Mouse (Mus musculus): ENCODE measurements around the gene Taar7d.
A peak's percentile ranks its signal among the peaks of the same experiment; 100 is the strongest.
"Not testable (repeated sequence)": the region's sequence is repeated elsewhere in the genome, so short reads cannot be mapped to it uniquely, and the experiment has no call there.

Taar7d gene

GRCm38 (mm10) chr10:24026922-24027321, at the start of gene Taar7d:
TSS of gene Taar7d (plus strand) at chr10:24027222.
- no peak for DNase-seq

DNA sequence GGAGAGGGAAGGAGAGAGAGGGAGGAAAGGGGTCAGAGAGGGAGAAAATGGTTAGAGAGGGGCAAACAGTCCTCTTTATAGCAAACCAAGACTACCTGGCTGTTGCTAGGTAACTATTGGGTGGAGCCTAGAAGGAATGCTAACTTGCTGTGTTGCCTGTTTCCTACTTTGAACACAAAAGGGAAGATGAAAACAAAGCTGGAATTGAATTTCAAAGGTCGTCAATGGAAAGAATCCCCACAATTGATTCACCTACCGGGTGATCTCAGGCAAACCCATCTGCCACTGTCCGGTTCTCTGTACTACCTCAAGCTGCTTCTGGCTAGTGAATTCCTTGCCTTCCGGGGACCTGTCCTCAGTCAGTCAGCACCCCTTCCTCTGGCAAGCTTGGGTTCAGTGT, 49.1 kb upstream of the Taar7d start:
- no peak for DNase-seq

DNA sequence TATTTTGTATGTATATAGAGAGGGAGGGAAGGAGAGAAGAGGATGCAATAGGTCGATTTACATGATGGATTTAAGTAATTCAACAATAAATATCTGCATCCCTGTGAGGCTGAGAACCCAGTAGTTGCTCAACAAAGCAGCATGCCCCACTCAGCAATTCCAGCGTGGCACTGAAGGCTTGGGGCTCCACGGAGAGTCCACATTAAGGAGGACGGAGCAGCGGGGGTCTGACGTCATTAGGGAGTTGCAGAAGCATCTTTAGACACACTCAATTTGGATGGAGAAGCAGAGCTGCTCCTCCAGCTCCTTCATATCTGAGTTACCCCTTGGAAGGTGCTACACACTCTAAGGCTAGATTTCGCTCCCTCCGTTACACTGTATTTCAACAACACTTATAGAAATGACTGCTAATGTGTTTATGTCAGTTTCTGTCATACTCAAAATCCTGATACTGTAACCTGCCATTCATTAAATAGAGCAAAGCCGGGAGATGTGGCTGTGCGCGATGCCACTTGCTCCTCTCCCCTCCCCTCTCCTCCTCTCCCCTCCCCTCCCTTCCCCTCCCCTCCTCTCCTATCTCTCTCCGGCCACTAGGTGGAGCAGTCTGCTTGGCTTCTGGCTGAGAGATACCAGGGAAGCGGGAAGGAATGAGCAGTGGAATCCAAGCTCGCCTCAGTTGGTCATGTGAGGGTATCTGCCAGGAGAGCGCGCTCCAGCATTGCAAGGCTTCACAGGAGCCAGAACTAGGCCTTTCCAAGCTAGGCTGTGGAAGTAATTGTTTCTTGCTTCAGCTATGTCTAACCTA, 47.9 kb upstream of the Taar7d start:
- DNase-seq: peak; percentile 27

DNA sequence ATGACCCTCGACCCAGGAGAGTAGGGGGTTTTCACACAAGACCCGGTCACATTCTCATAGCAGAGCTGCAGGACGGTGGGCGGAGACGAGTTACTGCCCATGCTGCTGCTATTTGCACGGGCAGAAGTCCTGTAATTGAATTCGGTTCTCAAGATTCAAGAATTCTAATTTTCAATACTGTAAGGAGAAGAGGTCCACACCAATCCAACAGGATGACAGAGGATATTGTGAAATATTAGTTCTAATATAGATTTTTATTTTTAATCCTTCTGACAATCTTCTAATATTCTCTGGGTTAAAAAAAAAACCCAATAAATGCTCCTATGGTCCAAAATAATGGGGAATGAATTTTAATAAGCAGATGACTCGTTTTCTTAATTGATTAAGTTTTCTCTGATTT, 41.5 kb upstream of the Taar7d start, which contains the start of gene Taar6:
TSS of gene Taar6 (minus strand) at position 101 of the 400 bp plus-strand sequence.
- no peak for DNase-seq

DNA sequence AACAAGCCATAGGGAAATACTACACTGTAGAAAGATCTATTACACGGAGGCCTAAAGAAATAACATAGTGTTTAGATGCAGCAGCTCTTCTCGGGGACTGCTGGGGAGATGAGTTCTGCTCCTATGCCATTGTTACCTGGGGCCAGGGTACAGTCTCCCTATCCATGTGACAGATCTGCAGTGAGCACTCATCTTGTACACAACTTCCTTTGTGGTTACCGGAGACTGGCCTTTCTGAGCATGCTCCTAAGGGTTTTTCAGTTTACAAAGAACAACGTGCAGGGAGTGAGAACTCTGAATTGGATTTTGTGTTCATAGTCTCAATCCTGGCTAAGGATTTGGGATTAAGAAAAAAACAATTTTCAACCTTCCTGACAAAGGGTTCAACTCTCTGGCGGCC, 40.6 kb upstream of the Taar7d start:
- DNase-seq: no peak

DNA sequence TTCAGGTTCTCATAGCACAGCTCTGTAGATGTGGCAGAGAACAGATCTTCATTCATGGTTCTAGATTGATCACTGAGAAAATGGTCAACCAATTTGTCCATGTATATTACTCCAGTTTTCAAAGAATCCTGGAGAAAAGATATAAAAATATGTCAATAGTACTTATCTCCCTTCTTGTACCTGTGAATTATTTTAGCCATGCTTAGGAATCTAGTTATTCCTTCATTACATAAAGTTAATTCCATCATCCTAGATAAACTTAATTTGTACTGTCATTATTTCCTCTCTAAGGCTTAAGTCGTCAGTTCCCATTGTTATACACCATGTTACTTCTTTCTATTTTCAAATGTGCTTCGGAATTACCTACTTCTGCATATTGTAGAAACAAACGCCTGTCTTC, 33.6 kb upstream of the Taar7d start, which contains the start of gene Taar7a:
TSS of gene Taar7a (minus strand) at position 101 of the 400 bp plus-strand sequence.
- no peak for DNase-seq

DNA sequence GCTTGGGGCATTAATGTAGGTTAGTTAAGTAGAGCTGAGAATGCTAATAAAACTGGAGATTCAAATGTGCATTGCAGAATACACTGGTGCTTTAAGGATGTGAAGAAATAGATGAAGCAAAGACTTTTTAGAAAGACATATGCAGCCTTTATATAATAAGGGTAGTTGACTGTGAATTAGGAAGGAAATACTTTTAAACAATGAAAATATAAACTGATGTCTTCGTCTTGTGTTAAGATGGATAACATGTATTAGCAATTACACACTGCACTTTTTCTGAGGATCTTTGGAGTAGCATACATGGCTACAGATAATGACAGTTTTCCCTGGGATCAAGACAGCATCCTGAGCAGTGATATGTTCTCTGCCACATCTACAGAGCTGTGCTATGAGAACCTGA, 27.4 kb upstream of the Taar7d start, which contains the start of gene Taar7b:
TSS of gene Taar7b (plus strand) at position 301 of the 400 bp plus-strand sequence.
- DNase-seq: no peak

DNA sequence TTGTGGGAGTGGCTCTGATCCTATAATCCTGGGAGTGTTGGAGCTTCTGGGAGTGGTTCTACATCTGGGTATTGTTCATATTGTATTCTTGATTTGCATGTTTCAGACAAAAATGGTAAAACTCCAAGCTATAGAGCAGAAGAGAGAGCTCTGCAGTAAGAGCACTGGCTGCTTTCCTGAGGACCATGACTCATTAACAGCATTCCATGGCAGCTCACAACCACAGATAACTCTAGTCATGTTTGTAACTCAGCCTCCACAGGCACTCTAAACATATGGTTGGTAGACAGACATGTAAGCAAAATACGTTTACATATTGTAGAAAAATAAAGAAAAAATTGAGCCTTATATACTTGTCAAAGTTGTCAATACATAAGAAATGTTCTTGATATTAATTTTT, 20.6 kb upstream of the Taar7d start:
- no peak for DNase-seq

DNA sequence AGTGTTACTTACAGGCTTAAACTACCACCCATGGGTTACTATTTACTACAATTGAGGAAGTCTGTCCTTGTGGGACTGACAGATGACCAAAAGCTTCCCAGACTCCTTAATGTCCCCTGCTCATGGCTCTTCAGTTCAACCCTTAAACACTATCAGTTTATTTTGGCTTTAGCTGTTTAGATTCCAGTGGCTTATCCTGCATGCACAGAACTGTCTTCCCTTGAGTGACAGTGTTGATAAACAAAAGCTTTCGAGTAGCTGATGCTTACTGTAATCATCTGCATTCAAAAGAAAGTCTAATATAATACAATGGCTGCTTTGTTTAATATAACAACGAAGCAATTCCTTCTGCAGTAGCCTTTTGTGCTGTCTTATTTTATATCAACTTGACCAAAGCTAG, 20.0 kb upstream of the Taar7d start:
- DNase-seq: no peak

DNA sequence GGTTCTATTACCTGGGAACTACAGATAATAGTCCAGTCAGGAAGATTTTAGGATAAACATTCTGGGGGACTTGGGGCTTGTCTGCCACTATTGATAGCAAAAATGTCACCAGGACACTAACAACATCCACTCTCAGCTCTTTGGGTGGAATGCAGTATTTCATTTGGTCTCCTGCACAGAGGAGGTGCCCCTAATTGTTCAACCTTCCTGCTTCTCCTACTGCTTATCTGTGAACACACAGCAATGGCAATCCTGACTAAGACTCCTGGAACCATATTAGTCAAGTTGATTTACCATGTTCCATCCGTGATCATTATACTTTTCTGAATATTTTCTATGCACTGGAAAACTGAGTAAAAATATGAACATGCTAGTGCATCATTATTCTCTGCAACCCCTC, 18.9 kb upstream of the Taar7d start:
- no peak for DNase-seq

DNA sequence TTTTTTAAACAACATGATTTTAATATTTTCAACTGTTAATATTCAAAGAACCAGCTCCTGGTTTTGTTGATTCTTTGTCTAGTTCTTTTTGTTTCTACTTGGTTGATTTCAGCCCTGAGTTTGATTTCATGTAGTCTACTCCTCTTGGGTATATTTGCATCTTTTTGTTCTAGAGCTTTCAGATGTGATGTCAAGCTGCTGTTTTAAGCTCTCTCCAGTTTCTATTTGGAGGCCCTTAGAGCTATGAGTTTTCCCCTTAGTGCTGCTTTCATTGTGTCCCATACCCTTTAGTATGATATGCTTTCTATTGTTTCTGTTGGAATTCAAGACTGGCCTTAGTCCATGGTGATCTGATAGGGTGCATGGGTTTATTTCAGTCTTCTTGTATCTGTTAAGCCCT, 4.3 kb downstream of the Taar7d start:
- no peak for DNase-seq

GRCm38 (mm10) chr10:24037314-24037713, 10.3 kb downstream of the Taar7d start, which contains the start of gene Taar7e:
TSS of gene Taar7e (plus strand) at chr10:24037614.
- DNase-seq: no peak

DNA sequence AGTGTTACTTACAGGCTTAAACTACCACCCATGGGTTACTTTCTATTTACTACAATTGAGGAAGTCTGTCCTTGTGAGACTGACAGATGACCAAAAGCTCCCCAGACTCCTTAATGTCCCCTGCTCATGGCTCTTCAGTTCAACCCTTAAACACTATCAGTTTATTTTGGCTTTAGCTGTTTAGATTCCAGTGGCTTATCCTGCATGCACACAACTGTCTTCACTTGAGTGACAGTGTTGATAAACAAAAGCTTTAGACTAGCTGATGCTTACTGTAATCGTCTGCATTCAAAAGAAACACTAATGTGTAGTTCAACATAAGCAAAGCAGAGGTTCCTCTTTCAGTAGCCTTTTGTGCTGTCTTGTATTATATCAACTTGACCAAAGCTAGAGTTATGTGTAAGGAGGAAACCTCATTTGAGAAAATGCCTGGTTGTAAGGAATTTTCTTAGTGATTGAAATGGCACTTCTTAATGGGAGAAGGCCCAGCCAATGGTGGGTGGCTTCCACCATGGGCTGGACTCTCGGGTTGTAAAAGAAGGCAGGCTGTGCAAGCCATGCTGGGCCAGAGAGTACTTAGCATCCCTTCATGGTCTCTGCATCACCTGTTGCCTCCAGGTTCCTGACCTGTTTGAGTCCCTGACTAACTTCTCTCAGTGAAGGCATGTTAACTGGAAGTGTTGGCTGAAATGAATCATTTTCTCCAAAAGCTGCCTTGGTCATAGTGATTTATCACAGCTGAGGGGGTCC, 13.3 kb downstream of the Taar7d start:
- no peak for DNase-seq

GRCm38 (mm10) chr10:24049210-24049609, 22.2 kb downstream of the Taar7d start, which contains the start of gene Taar7f:
TSS of gene Taar7f (plus strand) at chr10:24049510.
- no peak for DNase-seq

- no peak for DNase-seq
Measured at GRCm38 (mm10) chr10:24052039-24052438, 25.0 kb downstream of the Taar7d start.

DNA sequence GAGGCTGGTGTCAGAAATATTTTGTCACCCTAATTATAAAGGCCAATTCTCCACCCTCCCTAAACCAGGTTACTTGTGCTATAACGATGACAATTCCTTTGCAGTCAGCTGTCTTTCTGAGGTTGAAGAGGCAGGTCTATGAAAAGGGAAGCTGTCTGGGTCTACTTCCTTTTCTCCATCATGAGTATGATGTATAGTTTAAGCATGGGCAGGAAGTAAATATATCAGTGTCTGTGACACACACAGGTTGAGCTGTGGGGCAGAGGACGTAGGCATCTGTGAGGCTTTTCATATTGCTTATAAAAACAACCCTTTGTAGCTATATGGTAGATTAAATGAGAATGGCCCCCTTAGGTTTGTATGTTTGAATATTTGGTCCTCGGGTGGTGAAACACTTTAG, 32.0 kb downstream of the Taar7d start:
- DNase-seq: no peak

DNA sequence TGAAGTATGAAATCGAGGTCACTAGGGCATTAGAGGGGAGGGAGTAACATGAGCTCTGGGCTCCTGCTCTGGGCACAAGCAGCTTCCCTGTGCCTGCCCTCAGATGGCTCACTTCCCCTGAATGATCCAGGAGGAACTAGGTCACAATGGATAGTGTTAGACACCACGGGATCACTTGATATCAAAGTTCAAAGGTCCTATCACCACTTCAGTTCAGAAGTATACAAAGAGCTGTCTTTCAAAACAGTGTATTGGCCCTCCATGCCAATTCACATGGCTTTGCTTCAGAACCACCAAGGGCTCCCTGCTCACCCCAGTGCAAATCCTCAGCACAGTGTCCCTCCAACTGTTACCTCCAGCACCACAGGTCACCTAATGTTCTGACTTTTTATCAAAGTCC, 47.7 kb downstream of the Taar7d start:
- not testable (repeated sequence) for DNase-seq

- not testable (repeated sequence) for DNase-seq
Measured at GRCm38 (mm10) chr10:24076200-24076599, 49.2 kb downstream of the Taar7d start, which contains the start of gene Taar8a. TSS of gene Taar8a (plus strand) at chr10:24076500.

Measured in cerebellum, adult 8-10 months (tissue).